ENCODE assay signal across 23 mouse cellular contexts in the genomic region with DNA sequence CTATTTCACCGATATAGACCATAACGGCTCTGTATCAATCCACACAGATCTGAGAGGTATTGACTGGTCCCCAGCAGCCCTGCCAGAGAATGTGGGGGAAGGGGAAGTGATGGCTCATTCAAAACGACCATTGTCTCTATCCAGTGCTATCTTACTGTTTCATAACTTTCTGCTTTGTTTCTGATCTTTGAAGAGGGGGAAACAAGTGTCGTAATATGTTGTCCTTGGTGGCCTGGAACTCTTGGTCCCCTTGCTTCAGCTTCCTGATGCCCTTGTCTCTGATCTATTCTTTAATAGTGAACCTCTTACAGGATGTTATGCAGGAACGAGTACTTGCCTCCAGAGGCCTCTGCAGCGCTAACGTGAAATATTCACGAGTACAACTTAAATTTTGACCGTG.
DNase-seq lines count a peak whose midpoint lies in the region; ATAC-seq lines count a peak whose summit lies in the region.
"Had no signal": no experiment of that assay in that cellular context is flagged by ENCODE, and none has a peak within 500 bp of the region (broad histone marks: within the 10 kb centered on the region; RNA-seq: fewer than 3 reads in every experiment).

No protein-coding gene starts in this region.

- WGBS in midbrain, embryonic 14.5 days: 72% methylated on average over 9 of the region's 9 CpGs
- 86% methylated on average over 9 of the region's 9 CpGs for WGBS in midbrain, embryonic 11.5 days
- 53% methylated on average over 9 of the region's 9 CpGs for WGBS in neural tube, embryonic 15.5 days

- H3K4me2 ChIP-seq in midbrain, embryonic 14.5 days (ENCODE audit: low read length): no peak overlapping the region
- no peak overlapping the region for H3K4me2 ChIP-seq in midbrain, embryonic 11.5 days
- no peak overlapping the region for H3K4me2 ChIP-seq in neural tube, embryonic 15.5 days
- H3K4me2 ChIP-seq: embryonic facial prominence, embryonic 12.5 days; embryonic facial prominence, embryonic 15.5 days; forebrain, embryonic 13.5 days; heart, embryonic 11.5 days; hindbrain, embryonic 14.5 days had no signal

- H3K36me3 ChIP-seq in midbrain, embryonic 14.5 days (ENCODE audit: control insufficient read depth, insufficient read depth, low read length): no peaks in the 10 kb centered on the region
- H3K36me3 ChIP-seq in midbrain, embryonic 11.5 days (ENCODE audit: control insufficient read depth, insufficient read depth, low read length): no peaks in the 10 kb centered on the region
- H3K36me3 ChIP-seq in neural tube, embryonic 15.5 days: no peaks in the 10 kb centered on the region
- H3K36me3 ChIP-seq: embryonic facial prominence, embryonic 12.5 days; embryonic facial prominence, embryonic 15.5 days; hindbrain, embryonic 10.5 days had no signal

- ATAC-seq in midbrain, embryonic 14.5 days (ENCODE audit: low FRiP score, low TSS enrichment): no peak
- ATAC-seq in midbrain, embryonic 11.5 days (ENCODE audit: low FRiP score): no peak
- ATAC-seq in neural tube, embryonic 15.5 days (ENCODE audit: low FRiP score): no peak
- peak; percentile 87 for ATAC-seq in granulocyte monocyte progenitor cell, adult 5-6 weeks (replicated peaks; ENCODE audit: poor library complexity, severe bottlenecking)
- ATAC-seq in megakaryocyte progenitor cell, adult 5-6 weeks (replicated peaks; ENCODE audit: poor library complexity): peak; percentile 75
- ATAC-seq: Patski had no signal

- no peak overlapping the region for H3K9ac ChIP-seq in midbrain, embryonic 14.5 days (replicated peaks; ENCODE audit: low read length)
- H3K9ac ChIP-seq in midbrain, embryonic 11.5 days (ENCODE audit: low read length): no peak overlapping the region
- H3K9ac ChIP-seq in neural tube, embryonic 15.5 days (replicated peaks): no peak overlapping the region
- H3K9ac ChIP-seq: embryonic facial prominence, embryonic 12.5 days; embryonic facial prominence, embryonic 15.5 days; forebrain, embryonic 13.5 days; hindbrain, embryonic 14.5 days had no signal

- H3K9me3 ChIP-seq in midbrain, embryonic 14.5 days (ENCODE audit: control insufficient read depth, low read length): no peaks in the 10 kb centered on the region
- no peaks in the 10 kb centered on the region for H3K9me3 ChIP-seq in midbrain, embryonic 11.5 days (ENCODE audit: control insufficient read depth, low read length)
- no peaks in the 10 kb centered on the region for H3K9me3 ChIP-seq in neural tube, embryonic 15.5 days (replicated peaks)
- H3K9me3 ChIP-seq: embryonic facial prominence, embryonic 12.5 days; embryonic facial prominence, embryonic 15.5 days; forebrain, embryonic 13.5 days; hindbrain, embryonic 10.5 days had no signal

- H3K4me1 ChIP-seq in midbrain, embryonic 14.5 days (ENCODE audit: control insufficient read depth, insufficient read depth, low read length): peaks cover 7% of the 10 kb centered on the region; the same call in 1 of the 2 replicates
- no peaks in the 10 kb centered on the region for H3K4me1 ChIP-seq in midbrain, embryonic 11.5 days (ENCODE audit: control insufficient read depth, insufficient read depth, low read length)
- peaks cover 22% of the 10 kb centered on the region for H3K4me1 ChIP-seq in neural tube, embryonic 15.5 days
- H3K4me1 ChIP-seq: embryonic facial prominence, embryonic 15.5 days had no signal

- H3K4me3 ChIP-seq in midbrain, embryonic 14.5 days (replicated peaks; ENCODE audit: low read depth, low read length): no peak overlapping the region
- no peak overlapping the region for H3K4me3 ChIP-seq in midbrain, embryonic 11.5 days (ENCODE audit: low read depth, low read length)
- no peak overlapping the region for H3K4me3 ChIP-seq in neural tube, embryonic 15.5 days (replicated peaks)
- H3K4me3 ChIP-seq: embryonic facial prominence, embryonic 12.5 days; embryonic facial prominence, embryonic 15.5 days; forebrain, embryonic 13.5 days; hindbrain, embryonic 10.5 days had no signal

- H3K27ac ChIP-seq in midbrain, embryonic 14.5 days (replicated peaks; ENCODE audit: low read depth, low read length): no peak overlapping the region
- H3K27ac ChIP-seq in midbrain, embryonic 11.5 days (ENCODE audit: low read depth, low read length): no peak overlapping the region
- H3K27ac ChIP-seq in neural tube, embryonic 15.5 days (replicated peaks): peak overlapping the region; percentile 58; the same call in 1 of the 2 replicates
- H3K27ac ChIP-seq: embryonic facial prominence, embryonic 12.5 days; embryonic facial prominence, embryonic 15.5 days; forebrain, embryonic 13.5 days; hindbrain, embryonic 10.5 days had no signal

- H3K27me3 ChIP-seq in midbrain, embryonic 14.5 days (ENCODE audit: control insufficient read depth, insufficient read depth, low read length): no peaks in the 10 kb centered on the region
- no peaks in the 10 kb centered on the region for H3K27me3 ChIP-seq in midbrain, embryonic 11.5 days (ENCODE audit: control insufficient read depth, insufficient read depth, low read length)
- no peaks in the 10 kb centered on the region for H3K27me3 ChIP-seq in neural tube, embryonic 15.5 days (replicated peaks)
- H3K27me3 ChIP-seq: embryonic facial prominence, embryonic 12.5 days; embryonic facial prominence, embryonic 15.5 days; forebrain, embryonic 13.5 days; Patski had no signal

- peak; percentile 33 for DNase-seq in midbrain, embryonic 14.5 days
- no peak for DNase-seq in midbrain, embryonic 11.5 days (ENCODE audit: low spot score, missing footprints)
- DNase-seq in neural tube, embryonic 10.5 days (ENCODE audit: extremely low spot score, low spot score): no peak
- DNase-seq in left cerebral cortex, adult 11 months (ENCODE audit: low spot score): no peak
- no peak for DNase-seq in kidney, adult 9 months
- DNase-seq: adrenal gland, postnatal 10 days; adrenal gland, postnatal 36 days; cerebellum, adult 18-20 months; cerebellum, adult 9-10 months; cerebellum, postnatal 14 days; gastrocnemius, postnatal 10 days; gastrocnemius, postnatal 36 days; heart, adult 11 months had no signal

Comparison
In these comparisons a context has a peak if more than half of its experiments do, and no peak if none do; other contexts are left out.
1. ATAC-seq: peak in granulocyte monocyte progenitor cell, adult 5-6 weeks (single experiment) and megakaryocyte progenitor cell, adult 5-6 weeks (single experiment); none in midbrain, embryonic 14.5 days (single experiment), midbrain, embryonic 11.5 days (single experiment) and neural tube, embryonic 15.5 days (single experiment).